In genomic region chr2:69690843-69691242, GRCm38 (mm10) we compare ENCODE assay signal across 29 mouse cellular contexts. TPM values are rescaled to one million over a fixed set of nuclear protein-coding genes. Genes with fewer than 3 reads are reported as not detected.
"Had no signal": no experiment of that assay in that cellular context is flagged by ENCODE, and none has a peak within 500 bp of the region (broad histone marks: within the 10 kb centered on the region; RNA-seq: fewer than 3 reads in every experiment).

No protein-coding gene starts in this region.

- ATAC-seq: forebrain, embryonic 13.5 days; forebrain, embryonic 14.5 days; forebrain, embryonic 15.5 days; forebrain, embryonic 16.5 days; forebrain, postnatal 0 days had no signal

- H3K27ac ChIP-seq: embryonic facial prominence, embryonic 10.5 days; embryonic facial prominence, embryonic 12.5 days; embryonic facial prominence, embryonic 13.5 days; embryonic facial prominence, embryonic 15.5 days; forebrain, embryonic 10.5 days; forebrain, embryonic 12.5 days; forebrain, embryonic 13.5 days; forebrain, embryonic 15.5 days; gastrocnemius, adult 2 months; heart, adult 2 months had no signal

- DNase-seq: cerebellum, adult 2 months; cerebellum, adult 8-10 months; cerebellum, adult 9-10 months; cerebellum, adult 9-11 months; cerebellum, postnatal 10 days; cerebellum, postnatal 14 days; cerebellum, postnatal 25 days; cerebellum, postnatal 36 days; embryo, embryonic 11 days; forebrain, postnatal 0 days; gastrocnemius, adult 2 months; gastrocnemius, postnatal 10 days; gastrocnemius, postnatal 14 days; gastrocnemius, postnatal 25 days; gastrocnemius, postnatal 36 days; heart, adult 18-20 months; heart, adult 2 months had no signal

- H3K4me2 ChIP-seq: embryonic facial prominence, embryonic 12.5 days; embryonic facial prominence, embryonic 13.5 days; embryonic facial prominence, embryonic 15.5 days; forebrain, embryonic 12.5 days; forebrain, embryonic 13.5 days; forebrain, embryonic 15.5 days had no signal

- H3K4me3 ChIP-seq: embryonic facial prominence, embryonic 10.5 days; embryonic facial prominence, embryonic 12.5 days; embryonic facial prominence, embryonic 13.5 days; embryonic facial prominence, embryonic 15.5 days; erythroblast, embryonic 14.5 days; forebrain, embryonic 10.5 days; forebrain, embryonic 12.5 days; forebrain, embryonic 13.5 days; forebrain, embryonic 15.5 days; gastrocnemius, adult 2 months; heart, adult 2 months had no signal

- H3K27me3 ChIP-seq: embryonic facial prominence, embryonic 12.5 days; embryonic facial prominence, embryonic 13.5 days; embryonic facial prominence, embryonic 15.5 days; forebrain, embryonic 12.5 days; forebrain, embryonic 13.5 days; forebrain, embryonic 15.5 days had no signal

- H3K4me1 ChIP-seq: embryonic facial prominence, embryonic 10.5 days; embryonic facial prominence, embryonic 12.5 days; embryonic facial prominence, embryonic 13.5 days; embryonic facial prominence, embryonic 15.5 days; forebrain, embryonic 10.5 days; forebrain, embryonic 12.5 days; forebrain, embryonic 13.5 days; forebrain, embryonic 15.5 days had no signal

- H3K9ac ChIP-seq: embryonic facial prominence, embryonic 12.5 days; embryonic facial prominence, embryonic 13.5 days; embryonic facial prominence, embryonic 15.5 days; forebrain, embryonic 12.5 days; forebrain, embryonic 13.5 days; forebrain, embryonic 15.5 days; forebrain, postnatal 0 days had no signal

- H3K9me3 ChIP-seq: embryonic facial prominence, embryonic 10.5 days; embryonic facial prominence, embryonic 12.5 days; embryonic facial prominence, embryonic 13.5 days; embryonic facial prominence, embryonic 15.5 days; forebrain, embryonic 10.5 days; forebrain, embryonic 12.5 days; forebrain, embryonic 13.5 days; forebrain, embryonic 15.5 days had no signal

RNA-seq across cellular contexts. Expression of gene Klhl41, which starts 20.9 kb away (rescaled TPM):
- total RNA-seq: common myeloid progenitor, adult 5-6 weeks had no signal
- polyA plus RNA-seq: erythroblast, embryonic 14.5 days; forebrain, embryonic 16.5 days had no signal

RNA-seq across cellular contexts. Expression of gene Fastkd1, which starts 22.5 kb away (rescaled TPM):
- polyA plus RNA-seq: erythroblast, embryonic 14.5 days had no signal

RNA-seq across cellular contexts. Expression of gene Bbs5, which starts 43.9 kb away (rescaled TPM):
- polyA plus RNA-seq: erythroblast, embryonic 14.5 days had no signal
